Comparison of ENCODE assay signal across 9 mouse cellular contexts in genomic region chr2:153995770-153996169, GRCm38 (mm10). TPM values are rescaled to one million over a fixed set of nuclear protein-coding genes. Genes with fewer than 3 reads are reported as not detected.
DNase-seq lines count a peak whose midpoint lies in the region; ATAC-seq lines count a peak whose summit lies in the region.
"Had no signal": no experiment of that assay in that cellular context is flagged by ENCODE, and none has a peak within 500 bp of the region (broad histone marks: within the 10 kb centered on the region; RNA-seq: fewer than 3 reads in every experiment).

No protein-coding gene starts in this region.

- DNase-seq in neural tube, embryonic 10.5 days (ENCODE audit: extremely low spot score, low spot score), result peak; percentile 84
- peak; percentile 80 to 85 for DNase-seq in cerebellum, postnatal 36 days
- DNase-seq in gonadal fat pad, adult 2 months (ENCODE audit: low read depth), result peak; percentile 6
- DNase-seq in kidney, postnatal 14 days, result peak; percentile 77
- DNase-seq in liver, embryonic 11.5 days (ENCODE audit: low spot score), result peak; percentile 56
- DNase-seq in ovary, adult 18-20 months (ENCODE audit: low spot score), result peak; percentile 23
- DNase-seq in thymus, postnatal 0 days (ENCODE audit: low spot score), result peak; percentile 33

- no peak overlapping the region for H3K4me3 ChIP-seq in neural tube, embryonic 15.5 days (replicated peaks)
- no peak overlapping the region for H3K4me3 ChIP-seq in liver, embryonic 11.5 days (ENCODE audit: low read depth, low read length)
- H3K4me3 ChIP-seq: erythroblast, embryonic 14.5 days had no signal

- 4% methylated on average over 7 of the region's 7 CpGs for WGBS in neural tube, embryonic 15.5 days
- WGBS in liver, embryonic 11.5 days, result 9% methylated on average over 7 of the region's 7 CpGs

- no peaks in the 10 kb centered on the region for H3K9me3 ChIP-seq in neural tube, embryonic 15.5 days (replicated peaks)
- H3K9me3 ChIP-seq in liver, embryonic 11.5 days (ENCODE audit: control insufficient read depth, low read length), result no peaks in the 10 kb centered on the region

- H3K36me3 ChIP-seq in neural tube, embryonic 15.5 days, result no peaks in the 10 kb centered on the region
- H3K36me3 ChIP-seq in liver, embryonic 11.5 days (ENCODE audit: control insufficient read depth, insufficient read depth, low read length), result no peaks in the 10 kb centered on the region

- H3K4me1 ChIP-seq in neural tube, embryonic 15.5 days, result no peaks in the 10 kb centered on the region
- H3K4me1 ChIP-seq in liver, embryonic 11.5 days (replicated peaks; ENCODE audit: control insufficient read depth, insufficient read depth, low read length), result no peaks in the 10 kb centered on the region

- no peak overlapping the region for H3K27ac ChIP-seq in neural tube, embryonic 15.5 days (replicated peaks)
- H3K27ac ChIP-seq in liver, embryonic 11.5 days (ENCODE audit: low read depth, low read length), result no peak overlapping the region

- H3K4me2 ChIP-seq in neural tube, embryonic 15.5 days, result no peak overlapping the region
- H3K4me2 ChIP-seq in liver, embryonic 11.5 days, result no peak overlapping the region

- H3K27me3 ChIP-seq in neural tube, embryonic 15.5 days (replicated peaks), result no peaks in the 10 kb centered on the region
- H3K27me3 ChIP-seq in liver, embryonic 11.5 days (replicated peaks; ENCODE audit: control insufficient read depth, insufficient read depth, low read length), result no peaks in the 10 kb centered on the region

- no peak overlapping the region for H3K9ac ChIP-seq in neural tube, embryonic 15.5 days (replicated peaks)
- no peak overlapping the region for H3K9ac ChIP-seq in liver, embryonic 11.5 days (ENCODE audit: low read depth, low read length)

- ATAC-seq in neural tube, embryonic 15.5 days (ENCODE audit: low FRiP score), result no peak
- no peak for ATAC-seq in liver, embryonic 11.5 days (replicated peaks; ENCODE audit: low FRiP score)

RNA-seq across cellular contexts. Expression of gene Bpifa2, which starts 12.3 kb away (rescaled TPM):
- polyA plus RNA-seq in neural tube, embryonic 15.5 days (2015; fragmentation: Nextera tagmentation; extraction: Ambion mirVana), result not detected in 2 replicates
- not detected in 2 replicates for polyA plus RNA-seq in gonadal fat pad, adult 2 months (2012; rRNA removed)
- polyA plus RNA-seq in liver, embryonic 11.5 days (2014; fragmentation: Nextera tagmentation; extraction: Ambion mirVana), result not detected in 2 replicates
- polyA plus RNA-seq in thymus, postnatal 0 days (2015; fragmentation: Nextera tagmentation; extraction: Ambion mirVana), result 0.18 and 0.22 TPM in 2 replicates
- polyA plus RNA-seq: erythroblast, embryonic 14.5 days had no signal

RNA-seq across cellular contexts. Expression of gene Bpifa6, which starts 21.0 kb away (rescaled TPM):
- not detected in 2 replicates for polyA plus RNA-seq in neural tube, embryonic 15.5 days (2015; fragmentation: Nextera tagmentation; extraction: Ambion mirVana)
- not detected in 2 replicates for polyA plus RNA-seq in gonadal fat pad, adult 2 months (2012; rRNA removed)
- not detected in 2 replicates for polyA plus RNA-seq in liver, embryonic 11.5 days (2014; fragmentation: Nextera tagmentation; extraction: Ambion mirVana)
- 0.10 and 0.17 TPM in 2 replicates for polyA plus RNA-seq in thymus, postnatal 0 days (2015; fragmentation: Nextera tagmentation; extraction: Ambion mirVana)
- polyA plus RNA-seq: erythroblast, embryonic 14.5 days had no signal

RNA-seq across cellular contexts. Expression of gene Bpifb4, which starts 57.8 kb away (rescaled TPM):
- polyA plus RNA-seq in neural tube, embryonic 15.5 days (2015; fragmentation: Nextera tagmentation; extraction: Ambion mirVana), result not detected in 2 replicates
- not detected in 2 replicates for polyA plus RNA-seq in gonadal fat pad, adult 2 months (2012; rRNA removed)
- polyA plus RNA-seq in liver, embryonic 11.5 days (2014; fragmentation: Nextera tagmentation; extraction: Ambion mirVana), result not detected in 2 replicates
- 0.10 and 0.19 TPM in 2 replicates for polyA plus RNA-seq in thymus, postnatal 0 days (2015; fragmentation: Nextera tagmentation; extraction: Ambion mirVana)
- polyA plus RNA-seq: erythroblast, embryonic 14.5 days had no signal

Comparison
In these comparisons a context has a peak if more than half of its experiments do, and no peak if none do; other contexts are left out.
1. DNase-seq: peak in every context shown above with its lines; median percentile 84 in neural tube, embryonic 10.5 days; 82 in cerebellum, postnatal 36 days; 77 in kidney, postnatal 14 days; 56 in liver, embryonic 11.5 days; 33 in thymus, postnatal 0 days; 23 in ovary, adult 18-20 months; 6 in gonadal fat pad, adult 2 months.